Mouse (Mus musculus) limb, embryonic 14.5 days (tissue): ENCODE measurements around the gene Pik3c2g. TPM values are rescaled to one million over a fixed set of nuclear protein-coding genes. Genes with fewer than 3 reads are reported as not detected.

Experiments
- ATAC-seq: fragments of 200-750 bp; cut with Nextera tagmentation; 2 replicates; pipeline ENCODE4 v1.8.0; 2017; ENCODE audit warnings: low read depth, moderate number of reproducible peaks, moderate TSS enrichment; ENCODE audit not compliant: low FRiP score
- DNase-seq: peaks from one replicate; pipeline ENCODE4 v3.0.0-alpha.2; 2015; ENCODE audit warnings: low spot score
- H3K27ac ChIP-seq: fragments of 300-500 bp; sonication (generic); replicated peaks from 2 replicates; pipeline ENCODE4 v1.5.1; 2014; ENCODE audit warnings: low read depth, mild to moderate bottlenecking, low read length, moderate library complexity, mixed read lengths
- H3K27me3 ChIP-seq: fragments of 300-500 bp; sonication (generic); 2 replicates; pipeline ENCODE4 v1.6.1; 2014; ENCODE audit warnings: low read length, mixed read lengths; ENCODE audit not compliant: control insufficient read depth, insufficient read depth
- H3K36me3 ChIP-seq: fragments of 300-500 bp; sonication (generic); 2 replicates; pipeline ENCODE4 v1.6.1; 2014; ENCODE audit warnings: mild to moderate bottlenecking, low read length, moderate library complexity, mixed read lengths; ENCODE audit not compliant: control insufficient read depth, insufficient read depth
- H3K4me1 ChIP-seq: fragments of 300-500 bp; sonication (generic); 2 replicates; pipeline ENCODE4 v1.6.1; 2014; ENCODE audit warnings: antibody characterized with exemption, low read length, mixed read lengths; ENCODE audit not compliant: control insufficient read depth, insufficient read depth
- H3K4me2 ChIP-seq: fragments of 300-500 bp; sonication (generic); replicated peaks from 2 replicates; pipeline ENCODE4 v1.6.1; 2014; ENCODE audit warnings: low read depth, mild to moderate bottlenecking, low read length, moderate library complexity; ENCODE audit not compliant: severe bottlenecking
- H3K4me3 ChIP-seq: fragments of 300-500 bp; sonication (generic); replicated peaks from 2 replicates; pipeline ENCODE4 v1.5.1; 2014; ENCODE audit warnings: low read length
- H3K9ac ChIP-seq: fragments of 300-500 bp; sonication (generic); 2 replicates; pipeline ENCODE4 v1.6.1; 2014; ENCODE audit warnings: mild to moderate bottlenecking, low read depth, low read length, moderate library complexity; ENCODE audit not compliant: severe bottlenecking
- H3K9me3 ChIP-seq: fragments of 300-500 bp; sonication (generic); 2 replicates; pipeline ENCODE4 v1.6.1; 2016; ENCODE audit warnings: low read length; ENCODE audit not compliant: control insufficient read depth
- POLR2A ChIP-seq: fragments of 200-500 bp; IDR thresholded peaks from 2 replicates; pipeline ENCODE4 v1.8.0; 2012; ENCODE audit warnings: inconsistent platforms, mild to moderate bottlenecking, moderate library complexity, borderline replicate concordance; ENCODE audit not compliant: insufficient read depth, insufficient read length; ENCODE audit errors: extremely low read depth
- WGBS: fragments of 180-500 bp; shearing (Covaris S2); extraction: QIAGEN DNeasy Blood & Tissue Kit; methylation state at CpG from one replicate; pipeline ENCODE4 v1.1.7; 2014; 5-methylcytosine and 5-hydroxymethylcytosine counted together
- polyA plus RNA-seq, 2 experiments: library from polyadenylated mRNA; depleted of rRNA in 1 of 2; stranded (reverse) in 1 of 2; unstranded in 1 of 2; fragments of >200 nt; fragmentation: Nextera tagmentation in 1 of 2; extraction: Ambion mirVana in 1 of 2; gene quantifications; 2 replicates each; pipeline versions ENCODE4 v1.2.1 to v1.2.3; 2012 to 2014

Gene Pik3c2g
- polyA plus RNA-seq, 2 experiments, result 0.54 to 1.8 TPM

- Histone ChIP-seq H3K27ac (no peak overlapping the region), H3K27me3 (no peaks in the 10 kb centered on the region), H3K9ac (no peak overlapping the region), H3K4me2 (no peak overlapping the region), H3K4me1 (no peaks in the 10 kb centered on the region), H3K9me3 (no peaks in the 10 kb centered on the region), H3K4me3 (no peak overlapping the region), H3K36me3 (no peaks in the 10 kb centered on the region)
- 80% methylated on average over 3 of the region's 3 CpGs for WGBS
- DNase-seq (no peak), ATAC-seq (no peak)
- TF ChIP-seq POLR2A, result no peak
Measured at GRCm38 (mm10) chr6:140005181-140005580, 418.2 kb downstream of the Pik3c2g start.

Other genes with a start within 250 kb of the Pik3c2g start
- 0.06 and 0.14 TPM in 2 replicates for gene Rergl, start 85.2 kb upstream of the Pik3c2g start, polyA plus RNA-seq (2012; rRNA removed)
- gene Rergl, start 85.2 kb upstream of the Pik3c2g start, polyA plus RNA-seq (2014; fragmentation: Nextera tagmentation; extraction: Ambion mirVana), result not detected in 2 replicates